Mouse (Mus musculus) heart, embryonic 12.5 days (tissue): ENCODE data around the gene Acin1. TPM values are rescaled to one million over a fixed set of nuclear protein-coding genes. Genes with fewer than 3 reads are reported as not detected.

Experiments used
- ATAC-seq: fragments of 200-750 bp; cut with Nextera tagmentation; 2 replicates; pipeline ENCODE4 v1.8.0; 2017; ENCODE audit warnings: moderate TSS enrichment, moderate library complexity; ENCODE audit not compliant: insufficient number of reproducible peaks, low FRiP score
- H3K27ac ChIP-seq: fragments of 300-500 bp; sonication (generic); 2 replicates; pipeline ENCODE4 v1.5.1; 2016; ENCODE audit warnings: mild to moderate bottlenecking, moderate library complexity; ENCODE audit not compliant: poor library complexity, severe bottlenecking
- H3K27me3 ChIP-seq: fragments of 300-500 bp; sonication (generic); replicated peaks from 2 replicates; pipeline ENCODE4 v1.6.1; 2016; ENCODE audit warnings: mild to moderate bottlenecking, moderate library complexity
- H3K36me3 ChIP-seq: fragments of 300-500 bp; sonication (generic); 2 replicates; pipeline ENCODE4 v1.6.1; 2016; ENCODE audit warnings: mild to moderate bottlenecking, moderate library complexity
- H3K4me1 ChIP-seq: fragments of 300-500 bp; sonication (generic); replicated peaks from 2 replicates; pipeline ENCODE4 v1.6.1; 2016; ENCODE audit warnings: mild to moderate bottlenecking
- H3K4me2 ChIP-seq: fragments of 300-500 bp; sonication (generic); 2 replicates; pipeline ENCODE4 v1.6.1; 2016; ENCODE audit warnings: mild to moderate bottlenecking, moderate library complexity
- H3K4me3 ChIP-seq: fragments of 300-500 bp; sonication (generic); 2 replicates; pipeline ENCODE4 v1.5.1; 2016; ENCODE audit warnings: mild to moderate bottlenecking
- H3K9ac ChIP-seq: fragments of 300-500 bp; sonication (generic); 2 replicates; pipeline ENCODE4 v1.6.1; 2016; ENCODE audit warnings: mild to moderate bottlenecking, moderate library complexity
- H3K9me3 ChIP-seq: fragments of 300-500 bp; sonication (generic); replicated peaks from 2 replicates; pipeline ENCODE4 v1.6.1; 2016; ENCODE audit warnings: mild to moderate bottlenecking, moderate library complexity
- WGBS: fragments of 180-500 bp; shearing (Covaris S2); methylation state at CpG from one replicate; pipeline ENCODE4 v1.1.7; 2016; 5-methylcytosine and 5-hydroxymethylcytosine counted together
- polyA plus RNA-seq: library from polyadenylated mRNA; unstranded; fragments of >200 nt; fragmentation: Nextera tagmentation; extraction: Ambion mirVana; gene quantifications from 2 replicates; pipeline ENCODE4 v1.2.1, GENCODE M21; 2016

Gene Acin1
- polyA plus RNA-seq, 1 experiment from 2014 or later: 85.1 TPM

- Histone ChIP-seq H3K4me3 (no peak overlapping the region), H3K4me1 (no peaks in the 10 kb centered on the region), H3K36me3 (peaks cover 20% of the 10 kb centered on the region), H3K27ac (no peak overlapping the region), H3K9me3 (no peaks in the 10 kb centered on the region), H3K27me3 (no peaks in the 10 kb centered on the region), H3K4me2 (no peak overlapping the region), H3K9ac (no peak overlapping the region)
- 73% methylated on average over 4 of the region's 4 CpGs for WGBS
- ATAC-seq: no peak
Observed at GRCm38 (mm10) chr14:54609245-54609644, 77.5 kb downstream of the Acin1 start.

DNA sequence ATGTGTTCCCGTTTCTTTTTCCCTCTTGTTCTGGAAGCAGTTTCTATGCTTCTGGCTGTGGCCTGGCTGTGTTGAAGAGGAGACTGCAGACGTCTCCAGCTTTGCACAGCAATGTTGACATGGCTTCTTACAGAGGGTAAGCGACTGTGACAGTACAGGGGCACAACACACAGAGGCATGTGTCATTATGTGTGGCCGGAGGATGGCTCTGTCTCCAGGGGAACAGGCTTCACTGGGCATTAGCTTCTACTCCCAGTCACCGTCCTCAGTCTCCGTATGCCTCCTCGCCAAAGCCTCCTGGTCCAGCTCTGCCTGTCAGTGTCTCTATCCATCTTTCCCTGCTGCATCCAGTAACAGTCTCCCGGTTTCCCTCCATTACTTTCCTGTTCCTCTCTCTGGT, 79.5 kb downstream of the Acin1 start:
- Histone ChIP-seq H3K27ac (no peak overlapping the region), H3K4me3 (no peak overlapping the region), H3K9me3 (no peaks in the 10 kb centered on the region), H3K36me3 (peaks cover 8% of the 10 kb centered on the region; the same call in 1 of the 2 replicates), H3K9ac (no peak overlapping the region), H3K4me1 (peaks cover 6% of the 10 kb centered on the region), H3K4me2 (no peak overlapping the region), H3K27me3 (no peaks in the 10 kb centered on the region)
- WGBS: 63% methylated on average over 8 of the region's 8 CpGs
- ATAC-seq: no peak

DNA sequence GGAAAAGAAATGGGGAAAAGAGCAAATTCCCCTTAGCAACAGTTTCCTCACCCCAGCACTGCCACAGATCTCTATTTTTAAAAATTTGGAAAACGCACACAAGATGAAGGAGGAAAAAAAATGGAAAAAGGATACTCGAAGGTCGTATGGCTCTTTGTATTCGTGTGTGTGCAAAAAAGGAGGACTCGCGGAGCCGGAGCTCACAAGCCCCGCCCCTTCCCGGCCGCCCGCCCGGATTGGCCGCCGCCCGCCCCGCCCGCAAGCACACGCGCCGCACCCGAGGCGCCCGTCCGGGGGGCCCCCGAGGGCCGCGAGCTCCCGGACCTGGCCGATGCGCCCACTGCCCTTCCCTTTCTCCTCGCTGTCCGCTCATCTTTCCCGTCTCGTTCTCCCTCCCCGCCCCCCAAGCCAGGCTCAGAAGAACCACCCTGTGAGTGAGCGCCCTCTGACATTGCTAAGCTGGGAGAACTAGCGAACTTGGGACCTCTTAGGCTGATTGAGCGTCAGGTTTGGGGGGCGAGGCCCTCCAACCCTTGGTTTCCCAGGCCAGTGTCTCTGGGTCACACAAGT, 80.9 kb downstream of the Acin1 start, which contains the start of gene 4931414P19Rik:
Gene 4931414P19Rik, minus strand, starts transcription at position 242 of the 570 bp plus-strand sequence.
- no peaks in the 10 kb centered on the region for H3K9me3 ChIP-seq
- peaks cover 8% of the 10 kb centered on the region for H3K4me1 ChIP-seq
- peak within 1 kb of the TSS; percentile 70 for H3K4me2 ChIP-seq
- H3K9ac ChIP-seq: peak within 1 kb of the TSS; percentile 70
- H3K4me3 ChIP-seq: peak within 1 kb of the TSS; percentile 51
- H3K36me3 ChIP-seq: 0 out of 2 replicates have a peak, but pooled peaks cover 3% of the 10 kb centered on the region
- H3K27me3 ChIP-seq: no peaks in the 10 kb centered on the region
- H3K27ac ChIP-seq: peak within 1 kb of the TSS; percentile 74
- under 1% methylated on average over 39 of the region's 39 CpGs for WGBS
- peak; percentile 72 for ATAC-seq

DNA sequence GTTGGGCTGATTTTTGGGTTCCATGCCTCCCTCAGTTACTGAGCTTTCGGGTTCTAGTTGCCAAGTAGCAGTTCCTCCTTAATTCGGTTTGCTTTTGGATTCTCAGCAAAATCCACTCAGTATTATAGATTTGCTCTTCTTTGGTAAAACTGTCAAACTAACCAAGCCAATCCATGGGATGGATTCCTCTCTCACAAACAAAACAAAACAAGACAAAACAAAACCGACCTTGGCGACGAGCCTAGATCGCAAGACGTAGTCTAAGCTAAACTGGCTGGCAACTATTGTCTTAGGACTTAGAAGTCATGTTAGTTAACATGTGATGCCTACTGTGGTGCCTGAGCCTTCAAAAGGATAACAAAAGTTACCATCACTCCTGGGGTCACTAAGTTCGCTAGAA, 83.0 kb downstream of the Acin1 start:
- H3K4me1 ChIP-seq: peaks cover 8% of the 10 kb centered on the region
- H3K9me3 ChIP-seq: no peaks in the 10 kb centered on the region
- H3K36me3 ChIP-seq: peaks cover 6% of the 10 kb centered on the region; the same call in 1 of the 2 replicates
- H3K4me2 ChIP-seq: peak overlapping the region; percentile 56
- no peak overlapping the region for H3K9ac ChIP-seq
- WGBS: 85% methylated on average over 8 of the region's 8 CpGs
- H3K27me3 ChIP-seq: no peaks in the 10 kb centered on the region
- ATAC-seq: no peak
- peak overlapping the region; percentile 58 for H3K4me3 ChIP-seq
- H3K27ac ChIP-seq: peak overlapping the region; percentile 55

DNA sequence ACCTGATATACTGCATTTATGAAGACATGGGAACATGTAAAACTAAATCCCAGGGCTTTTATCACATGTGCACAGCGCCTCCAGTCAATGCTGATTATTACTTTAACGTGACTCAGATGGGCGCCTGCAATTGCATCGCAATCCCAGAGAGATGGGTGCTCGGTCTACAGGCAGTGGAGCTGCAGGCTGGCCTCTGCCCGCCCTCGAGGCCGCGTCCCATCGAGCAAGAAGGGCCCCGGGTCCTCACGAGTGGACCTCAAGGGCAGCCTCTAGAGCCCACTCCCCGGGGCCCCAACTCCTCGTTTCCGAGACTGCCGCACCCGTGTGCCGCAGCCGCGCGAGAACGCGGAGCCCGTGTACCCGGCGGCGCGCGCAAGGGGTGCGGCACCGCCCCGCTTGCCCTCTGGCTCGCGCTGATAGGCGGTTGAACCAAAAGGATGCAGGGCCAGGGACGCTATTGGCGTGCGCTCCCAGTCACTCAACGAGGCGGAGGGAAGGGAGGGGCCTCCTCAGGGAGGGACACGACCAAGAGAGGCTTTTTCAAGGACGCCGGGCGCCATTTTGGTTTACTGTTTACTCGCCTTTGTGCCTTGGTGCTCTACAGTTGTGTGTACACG, 83.6 kb downstream of the Acin1 start:
- Histone ChIP-seq H3K27ac (peak overlapping the region; percentile 85), H3K4me1 (peaks cover 8% of the 10 kb centered on the region), H3K4me2 (peak overlapping the region; percentile 56), H3K9ac (peak overlapping the region; percentile 64), H3K27me3 (no peaks in the 10 kb centered on the region), H3K36me3 (peaks cover 6% of the 10 kb centered on the region; the same call in 1 of the 2 replicates), H3K9me3 (no peaks in the 10 kb centered on the region), H3K4me3 (peak overlapping the region; percentile 58)
- WGBS: under 1% methylated on average over 46 of the region's 46 CpGs
- ATAC-seq: peak; percentile 99

DNA sequence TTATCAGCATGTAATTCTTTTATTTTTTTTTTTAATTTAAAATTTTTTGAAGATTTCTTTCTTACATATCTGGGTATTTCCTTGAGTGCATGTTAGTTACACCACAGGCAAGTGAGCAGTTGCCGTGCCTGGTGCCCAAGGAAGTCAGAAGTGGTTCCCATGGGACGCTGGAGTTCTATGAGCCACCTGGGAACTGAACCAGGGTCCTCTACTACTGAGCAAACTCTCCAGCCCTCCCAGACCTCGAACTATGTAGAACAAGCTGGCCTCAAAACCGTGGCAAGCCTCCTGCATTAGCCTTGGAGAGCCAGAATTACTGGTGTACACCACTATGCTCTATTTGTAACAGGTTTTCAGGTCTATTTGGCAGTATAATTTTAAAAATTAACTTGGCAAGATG, 84.1 kb downstream of the Acin1 start:
- Histone ChIP-seq H3K36me3 (peaks cover 9% of the 10 kb centered on the region), H3K27me3 (no peaks in the 10 kb centered on the region), H3K9ac (peak overlapping the region; percentile 64; the same call in 1 of the 2 replicates), H3K4me1 (peaks cover 8% of the 10 kb centered on the region), H3K9me3 (no peaks in the 10 kb centered on the region), H3K27ac (peak overlapping the region; percentile 85), H3K4me2 (peak overlapping the region; percentile 56), H3K4me3 (peak overlapping the region; percentile 58)
- WGBS: 45% methylated on average over 4 of the region's 4 CpGs
- ATAC-seq: no peak

GRCm38 (mm10) chr14:54601601-54602000, 85.1 kb downstream of the Acin1 start:
- ATAC-seq: no peak
- no peak overlapping the region for H3K27ac ChIP-seq
- H3K36me3 ChIP-seq: peaks cover 12% of the 10 kb centered on the region
- no peaks in the 10 kb centered on the region for H3K9me3 ChIP-seq
- no peaks in the 10 kb centered on the region for H3K27me3 ChIP-seq
- peaks cover 8% of the 10 kb centered on the region for H3K4me1 ChIP-seq
- no peak overlapping the region for H3K4me3 ChIP-seq
- no peak overlapping the region for H3K9ac ChIP-seq
- H3K4me2 ChIP-seq: no peak overlapping the region
- 67% methylated on average over 2 of the region's 2 CpGs for WGBS

DNA sequence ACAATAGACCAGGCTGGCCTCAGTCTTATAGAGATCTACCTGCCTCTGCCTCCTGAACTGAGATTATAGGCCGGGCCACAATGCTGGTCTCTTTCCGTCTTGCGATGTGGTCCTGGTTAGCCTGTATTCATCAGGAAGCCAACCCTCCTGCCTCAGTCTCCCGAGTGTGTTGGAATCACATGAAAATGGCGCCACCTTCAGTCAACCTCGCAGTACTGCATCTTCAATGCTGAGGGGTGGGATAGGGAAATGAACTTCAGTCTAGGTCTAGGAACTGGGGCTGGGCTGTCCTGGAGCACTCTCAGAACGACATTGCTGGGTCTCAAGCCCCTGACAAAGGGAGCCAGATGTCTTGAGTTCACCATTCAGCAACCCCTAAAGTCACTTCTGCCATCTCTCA, 89.6 kb downstream of the Acin1 start:
- peaks cover 16% of the 10 kb centered on the region for H3K36me3 ChIP-seq
- H3K4me2 ChIP-seq: no peak overlapping the region
- no peak for ATAC-seq
- no peak overlapping the region for H3K9ac ChIP-seq
- H3K4me3 ChIP-seq: no peak overlapping the region
- H3K27ac ChIP-seq: no peak overlapping the region
- H3K27me3 ChIP-seq: no peaks in the 10 kb centered on the region
- H3K9me3 ChIP-seq: 0 out of 2 replicates have a peak, but pooled peaks cover 3% of the 10 kb centered on the region
- 76% methylated on average over 7 of the region's 7 CpGs for WGBS
- peaks cover 37% of the 10 kb centered on the region for H3K4me1 ChIP-seq

- Histone ChIP-seq H3K27ac (0 out of 2 replicates have a peak overlapping the region, but pooled peaks have one; percentile 1), H3K36me3 (peaks cover 28% of the 10 kb centered on the region), H3K4me1 (peaks cover 38% of the 10 kb centered on the region), H3K4me2 (peak overlapping the region; percentile 60), H3K27me3 (no peaks in the 10 kb centered on the region), H3K9me3 (0 out of 2 replicates have a peak, but pooled peaks cover 3% of the 10 kb centered on the region), H3K9ac (peak overlapping the region; percentile 32), H3K4me3 (peak overlapping the region; percentile 29)
- WGBS: 43% methylated on average over 28 of the region's 28 CpGs
- peak; percentile 23; the same call in 1 of the 2 replicates for ATAC-seq
Observed at GRCm38 (mm10) chr14:54594631-54595414, 91.9 kb downstream of the Acin1 start.

DNA sequence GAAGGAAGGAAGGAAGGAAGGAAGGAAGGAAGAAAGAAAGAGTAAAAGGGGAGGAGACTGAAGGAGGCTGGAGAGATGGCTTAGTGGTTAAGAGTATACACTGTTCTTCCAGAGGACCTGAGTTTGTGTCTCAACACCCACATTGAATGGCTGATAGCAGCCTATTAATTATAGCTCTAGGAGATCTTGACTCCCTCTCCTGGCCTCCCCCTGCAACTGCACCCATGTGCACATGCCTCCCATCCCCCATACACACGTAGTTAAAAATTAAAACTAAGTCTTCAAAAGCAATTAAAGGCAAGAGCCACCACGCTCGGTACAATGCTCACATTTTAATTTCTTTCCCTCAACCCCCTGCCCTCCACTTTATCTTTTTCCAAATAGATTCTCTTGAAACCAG, 92.7 kb downstream of the Acin1 start:
- WGBS: 92% methylated on average over 3 of the region's 3 CpGs
- no peak overlapping the region for H3K9ac ChIP-seq
- H3K27me3 ChIP-seq: no peaks in the 10 kb centered on the region
- H3K4me2 ChIP-seq: no peak overlapping the region; the same call in 1 of the 2 replicates
- ATAC-seq: no peak
- H3K9me3 ChIP-seq: 0 out of 2 replicates have a peak, but pooled peaks cover 3% of the 10 kb centered on the region
- no peak overlapping the region for H3K27ac ChIP-seq
- no peak overlapping the region for H3K4me3 ChIP-seq
- peaks cover 39% of the 10 kb centered on the region for H3K4me1 ChIP-seq
- peaks cover 24% of the 10 kb centered on the region for H3K36me3 ChIP-seq
